Mouse (Mus musculus) right cerebral cortex, postnatal 4 days (tissue): Measurements from ENCODE around the gene Prkag2.

Experiments
- DNase-seq: peaks from one replicate; pipeline ENCODE4 v3.0.0-alpha.2; 2022

The Prkag2 gene

GRCm38 (mm10) chr5:25100516-25101125 is at the start of gene Prkag2:
Gene Prkag2, minus strand, starts transcription at chr5:25100642.
- DNase-seq: peak; percentile 48

- DNase-seq: no peak
Measured at GRCm38 (mm10) chr5:25149331-25149965, 49.0 kb upstream of the Prkag2 start.

- DNase-seq: no peak
Measured at GRCm38 (mm10) chr5:25146705-25147104, 46.3 kb upstream of the Prkag2 start.

GRCm38 (mm10) chr5:25127865-25128264 is 27.4 kb upstream of the Prkag2 start:
- no peak for DNase-seq

- no peak for DNase-seq
Measured at GRCm38 (mm10) chr5:25125884-25126560, 25.6 kb upstream of the Prkag2 start.

GRCm38 (mm10) chr5:25122534-25122933 is 22.1 kb upstream of the Prkag2 start:
- DNase-seq: no peak

- DNase-seq: no peak
Measured at GRCm38 (mm10) chr5:25119148-25119547, 18.7 kb upstream of the Prkag2 start.

GRCm38 (mm10) chr5:25115997-25116396 is 15.6 kb upstream of the Prkag2 start:
- no peak for DNase-seq

GRCm38 (mm10) chr5:25115216-25115615 is 14.8 kb upstream of the Prkag2 start:
- DNase-seq: no peak

GRCm38 (mm10) chr5:25114110-25114509 is 13.7 kb upstream of the Prkag2 start:
- no peak for DNase-seq

GRCm38 (mm10) chr5:25110314-25110713 is 9.9 kb upstream of the Prkag2 start:
- DNase-seq: no peak

- DNase-seq: no peak
Measured at GRCm38 (mm10) chr5:25105748-25106147, 5.3 kb upstream of the Prkag2 start.

GRCm38 (mm10) chr5:25101126-25101523 is 683 bp upstream of the Prkag2 start:
- DNase-seq: no peak

GRCm38 (mm10) chr5:25100157-25100515 is 306 bp downstream of the Prkag2 start:
- peak; percentile 27 for DNase-seq

- peak; percentile 63 for DNase-seq
Measured at GRCm38 (mm10) chr5:25099367-25100156, 880 bp downstream of the Prkag2 start.

- DNase-seq: no peak
Measured at GRCm38 (mm10) chr5:25097891-25098290, 2.6 kb downstream of the Prkag2 start.

- DNase-seq: no peak
Measured at GRCm38 (mm10) chr5:25096431-25096830, 4.0 kb downstream of the Prkag2 start.

GRCm38 (mm10) chr5:25092630-25093245 is 7.7 kb downstream of the Prkag2 start:
- DNase-seq: no peak

- DNase-seq: no peak
Measured at GRCm38 (mm10) chr5:25089258-25089972, 11.0 kb downstream of the Prkag2 start.

- DNase-seq: no peak
Measured at GRCm38 (mm10) chr5:25088633-25089032, 11.8 kb downstream of the Prkag2 start.

- DNase-seq: no peak
Measured at GRCm38 (mm10) chr5:25088111-25088510, 12.3 kb downstream of the Prkag2 start.

GRCm38 (mm10) chr5:25087064-25087463 is 13.4 kb downstream of the Prkag2 start:
- no peak for DNase-seq
